ENCODE assay signal across 14 mouse cellular contexts in the genomic region with DNA sequence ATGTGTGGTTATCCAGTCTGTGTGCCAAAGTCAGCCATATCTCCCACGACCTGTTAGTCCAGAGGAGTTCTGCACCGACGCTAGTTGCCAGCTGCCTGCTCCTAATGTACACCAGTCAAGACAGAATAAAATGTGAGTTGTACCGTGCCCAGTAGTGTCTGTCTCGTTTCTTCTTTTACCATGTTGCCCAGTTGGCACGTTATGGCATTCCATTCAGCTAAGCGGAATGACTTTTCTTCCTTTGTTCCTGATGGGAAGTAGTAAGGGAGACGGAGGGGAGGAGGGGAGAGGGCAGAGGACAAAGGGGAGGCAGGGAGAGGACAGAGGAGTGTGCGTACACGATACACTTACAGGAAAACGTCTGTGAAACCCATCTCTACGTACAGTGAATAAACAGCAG.
"Had no signal": no experiment of that assay in that cellular context is flagged by ENCODE, and none has a peak within 500 bp of the region (broad histone marks: within the 10 kb centered on the region; RNA-seq: fewer than 3 reads in every experiment).

No protein-coding gene starts in this region.

- H3K9me3 ChIP-seq: limb, embryonic 13.5 days; midbrain, embryonic 13.5 days had no signal

- H3K36me3 ChIP-seq: midbrain, embryonic 13.5 days had no signal

- DNase-seq: kidney, adult 9 months; kidney, postnatal 36 days; layer of hippocampus, adult 9-11 months; layer of hippocampus, postnatal 36 days; lung, adult 18-20 months; retina, postnatal 1 day; right cerebral cortex, postnatal 4 days; spleen, adult 18-20 months; thymus, adult 18-20 months; thymus, postnatal 25 days had no signal

- H3K27ac ChIP-seq: kidney, postnatal 0 days; limb, embryonic 13.5 days; liver, embryonic 14.5 days; midbrain, embryonic 13.5 days had no signal

- ATAC-seq: midbrain, embryonic 13.5 days had no signal

- H3K9ac ChIP-seq: limb, embryonic 13.5 days; liver, embryonic 14.5 days; midbrain, embryonic 13.5 days had no signal

- H3K4me2 ChIP-seq: limb, embryonic 13.5 days; midbrain, embryonic 13.5 days had no signal

- H3K4me3 ChIP-seq: limb, embryonic 13.5 days; midbrain, embryonic 13.5 days had no signal
